Mouse (Mus musculus) heart, adult 18-20 months (tissue): Measurements from ENCODE around the gene Six2. TPM values are rescaled to one million over a fixed set of nuclear protein-coding genes. Genes with fewer than 3 reads are reported as not detected.
A peak's percentile ranks its signal among the peaks of the same experiment; 100 is the strongest.

ENCODE experiments used
- DNase-seq, 2 experiments: peaks; one replicate each; pipeline ENCODE4 v3.0.0; 2021 to 2022; ENCODE audit warnings: mixed read lengths in 1 of 2
- long read RNA-seq, 2 experiments: library from polyadenylated mRNA; stranded (forward); transcript quantifications; one replicate each; pipeline ENCODE4 v2.0.0; 2021
- total RNA-seq, 2 experiments: library from RNA; stranded (reverse); gene quantifications; 2 replicates each; pipeline ENCODE4 v1.2.3; 2021

Six2 gene
- total RNA-seq, result under 1 TPM; 0.26 to 0.32 TPM
- long read RNA-seq, experiment 1, result 0 reads
- long read RNA-seq, experiment 2, result 0 reads

- DNase-seq, result peak; percentile 71 to 75
Measured at GRCm38 (mm10) chr17:85688236-85688910, at the start of gene Six2. Six2 (minus strand) TSS chr17:85688274.

- no peak for DNase-seq
Measured at GRCm38 (mm10) chr17:85737090-85737780, 49.2 kb upstream of the Six2 start.

- DNase-seq, result no peak
Measured at GRCm38 (mm10) chr17:85731329-85731728, 43.3 kb upstream of the Six2 start.

DNA sequence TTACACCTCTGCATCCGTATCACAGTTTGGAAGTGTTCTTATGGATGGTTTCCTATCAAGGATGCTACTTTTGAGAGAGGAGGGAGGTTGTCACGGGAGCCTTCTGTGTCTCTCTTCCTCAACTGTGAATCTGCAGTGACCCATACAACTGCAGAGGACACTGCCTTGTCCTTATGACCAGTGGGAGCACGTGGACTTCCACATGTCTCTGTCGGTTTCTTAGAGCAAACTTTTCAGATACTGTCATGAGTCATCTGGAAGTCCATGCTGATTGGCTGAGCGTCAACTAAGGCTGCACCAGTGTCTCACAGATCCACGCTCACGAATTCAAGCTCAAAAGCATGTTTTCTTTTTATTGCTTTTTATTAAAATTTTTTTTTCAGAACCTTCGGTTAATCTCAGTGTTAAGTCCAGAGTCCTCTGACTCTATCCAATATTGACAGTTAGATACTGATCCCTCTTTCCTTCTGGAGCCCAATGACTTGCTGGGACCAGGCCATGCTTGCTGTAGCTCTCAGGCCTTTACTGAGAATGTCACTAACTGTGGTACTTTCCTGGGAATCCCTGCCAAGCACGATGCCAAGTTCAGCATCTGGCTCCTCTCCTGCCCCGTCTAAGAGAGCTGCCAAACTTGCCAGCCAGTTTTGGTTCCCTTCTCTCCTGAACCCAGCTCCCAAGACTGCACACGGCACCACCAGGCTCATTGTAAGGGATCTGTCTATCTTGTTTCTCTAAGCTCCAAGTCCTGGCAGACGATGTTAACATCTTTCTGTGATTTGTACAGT, 42.3 kb upstream of the Six2 start:
- DNase-seq, result peak in 1 of 2 experiments; percentile 16

- peak; percentile 60 to 67 for DNase-seq
Measured at GRCm38 (mm10) chr17:85728071-85728718, 40.1 kb upstream of the Six2 start.

GRCm38 (mm10) chr17:85725988-85726387, 37.9 kb upstream of the Six2 start:
- DNase-seq, result peak in 1 of 2 experiments; percentile 12

DNA sequence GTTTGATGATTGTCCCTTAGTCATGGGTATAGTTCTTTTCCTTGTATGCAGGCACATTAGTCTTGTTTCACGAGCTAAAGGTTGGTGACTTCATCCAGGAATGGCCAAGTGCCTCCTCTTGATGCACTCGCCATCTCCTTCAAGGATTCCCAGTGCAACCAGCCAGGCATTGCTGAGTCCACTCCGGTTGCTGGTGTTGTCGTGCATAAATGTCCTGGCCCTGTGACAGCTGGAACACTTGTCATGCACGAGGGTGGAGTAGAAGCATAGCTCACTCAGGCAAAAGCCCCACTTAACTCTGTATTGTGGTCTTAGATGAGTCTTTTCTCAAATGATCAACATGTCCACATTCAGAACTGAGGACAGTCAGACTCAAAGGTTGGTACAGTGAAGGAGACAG, 35.1 kb upstream of the Six2 start:
- peak in 1 of 2 experiments; percentile 8 for DNase-seq

DNA sequence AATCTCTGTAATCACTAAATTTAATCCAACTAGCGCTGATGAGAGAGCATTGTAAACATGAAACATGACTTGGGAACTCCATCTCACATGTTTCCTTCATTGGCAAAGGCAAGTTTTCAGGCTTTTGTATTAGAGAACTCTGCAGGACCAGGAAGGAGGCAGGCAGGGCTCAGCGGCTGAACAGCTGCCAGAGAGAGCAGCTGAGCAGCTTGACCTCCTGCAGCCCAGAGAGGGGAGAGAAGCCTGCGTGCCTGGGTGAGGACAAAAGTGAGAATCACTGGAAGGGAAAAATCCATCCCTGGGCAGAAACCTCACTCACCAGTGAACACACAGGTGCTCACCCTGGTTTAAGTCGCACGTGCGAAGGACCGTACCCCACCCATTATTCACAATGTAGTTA, 29.2 kb upstream of the Six2 start:
- no peak for DNase-seq

DNA sequence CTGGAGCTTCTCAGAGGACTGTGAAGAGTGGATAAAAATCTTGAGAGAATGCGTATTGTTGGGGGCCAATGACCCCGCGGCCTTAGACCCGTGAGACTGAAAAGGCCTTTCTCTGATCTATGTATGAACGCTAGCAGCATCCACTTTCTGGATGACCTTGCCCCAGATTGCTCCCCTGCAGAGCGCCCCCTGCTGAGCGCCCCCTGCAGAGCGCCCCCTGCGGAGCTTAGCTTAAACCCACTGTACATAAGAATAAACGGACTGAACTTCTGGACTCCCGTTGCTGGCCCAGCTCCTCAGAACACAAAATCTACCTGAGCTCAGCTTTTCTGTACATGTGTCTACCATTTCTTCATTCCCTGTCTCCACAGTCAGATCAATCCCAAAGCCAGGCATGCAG, 27.7 kb upstream of the Six2 start:
- no peak for DNase-seq

DNA sequence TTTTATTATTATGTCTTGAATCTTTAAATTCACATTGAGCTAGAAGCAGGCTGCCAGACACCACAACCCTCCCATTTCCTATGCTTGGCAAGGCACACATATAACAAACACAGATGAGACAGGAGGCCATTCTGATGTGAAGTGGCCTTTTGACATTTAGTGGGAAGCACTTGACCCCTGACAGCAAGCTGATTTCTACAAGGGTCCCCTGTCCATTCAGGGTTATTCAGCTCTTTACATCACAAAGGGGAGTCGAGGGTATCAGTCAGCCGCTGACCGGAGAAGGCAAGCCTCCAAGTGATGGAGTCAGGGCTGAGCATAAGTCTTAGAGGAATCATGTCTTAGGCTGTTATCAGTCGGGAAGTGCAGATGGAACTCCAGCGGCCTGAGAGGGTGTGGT, 26.3 kb upstream of the Six2 start:
- DNase-seq, result no peak

- no peak for DNase-seq
Measured at GRCm38 (mm10) chr17:85712874-85713273, 24.8 kb upstream of the Six2 start.

GRCm38 (mm10) chr17:85704369-85705260, 16.5 kb upstream of the Six2 start:
- no peak for DNase-seq

DNA sequence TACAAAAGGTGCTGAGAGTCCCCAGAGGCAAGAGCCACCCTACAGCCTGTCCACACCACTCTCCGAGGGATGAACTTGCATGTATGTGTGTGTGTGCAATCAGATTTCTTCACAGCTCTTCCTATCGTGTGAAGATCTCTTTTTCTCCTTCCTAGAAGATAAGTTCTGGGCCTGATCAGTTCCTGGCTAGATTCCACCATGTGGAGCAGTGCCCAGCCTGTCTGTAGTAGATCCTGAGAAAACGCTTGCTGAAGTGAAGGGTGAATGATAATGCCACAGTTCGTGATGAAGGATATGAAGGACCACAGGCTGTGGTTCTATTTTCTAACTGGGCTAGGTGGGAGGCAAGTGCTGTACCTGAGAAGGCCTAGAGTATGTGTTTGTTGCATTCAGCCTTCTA, 12.0 kb upstream of the Six2 start:
- no peak for DNase-seq

- no peak for DNase-seq
Measured at GRCm38 (mm10) chr17:85698643-85699042, 10.6 kb upstream of the Six2 start.

- DNase-seq, result no peak
Measured at GRCm38 (mm10) chr17:85697976-85698375, 9.9 kb upstream of the Six2 start.

- no peak for DNase-seq
Measured at GRCm38 (mm10) chr17:85694499-85694898, 6.4 kb upstream of the Six2 start.

- no peak for DNase-seq
Measured at GRCm38 (mm10) chr17:85693101-85693500, 5.0 kb upstream of the Six2 start.

- DNase-seq, result no peak
Measured at GRCm38 (mm10) chr17:85692594-85692993, 4.5 kb upstream of the Six2 start.

DNA sequence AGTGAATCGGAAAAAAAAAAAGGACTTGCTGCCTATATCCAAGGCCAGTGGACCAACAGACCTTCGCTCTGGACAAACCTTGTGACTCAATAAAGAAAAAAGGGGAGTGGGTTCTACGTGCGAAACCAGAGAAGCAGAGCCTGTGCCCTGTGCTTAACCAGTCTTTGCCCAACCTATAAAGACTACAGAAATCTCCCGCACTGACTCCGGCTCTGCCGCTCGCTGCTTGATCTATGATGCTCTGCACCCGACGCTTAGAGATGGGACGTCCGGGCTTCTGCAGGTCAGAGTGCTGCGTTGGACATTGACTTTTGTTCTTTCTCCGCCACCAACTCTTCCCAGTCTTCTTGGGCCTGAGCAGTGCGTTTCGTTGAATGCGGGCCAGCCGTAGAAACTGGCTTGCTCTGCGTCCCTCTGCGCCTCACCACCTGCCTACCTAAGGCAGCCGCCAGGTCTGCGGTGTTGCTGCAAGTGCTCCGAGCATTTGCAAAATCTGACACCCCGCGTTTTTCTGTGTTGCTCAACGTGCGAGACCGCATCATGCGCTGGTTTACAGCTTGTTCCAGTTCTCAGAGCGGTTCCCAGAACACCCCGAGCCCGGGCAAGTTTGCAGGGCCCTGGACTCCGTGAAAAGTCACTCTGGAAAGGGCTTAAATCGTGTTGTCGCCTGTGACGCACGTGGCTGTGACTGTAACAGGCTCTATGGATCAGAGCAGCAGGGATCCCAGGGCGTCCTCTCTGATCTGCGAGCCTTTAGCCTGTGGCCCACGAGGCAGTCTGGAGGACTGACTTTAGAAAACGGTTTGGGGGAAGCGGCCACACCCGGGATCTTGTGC, 3.8 kb upstream of the Six2 start:
- peak in 1 of 2 experiments; percentile 7 for DNase-seq

- no peak for DNase-seq
Measured at GRCm38 (mm10) chr17:85690969-85691335, 2.9 kb upstream of the Six2 start.
